ENCODE assay signal across 12 mouse cellular contexts in the genomic region with DNA sequence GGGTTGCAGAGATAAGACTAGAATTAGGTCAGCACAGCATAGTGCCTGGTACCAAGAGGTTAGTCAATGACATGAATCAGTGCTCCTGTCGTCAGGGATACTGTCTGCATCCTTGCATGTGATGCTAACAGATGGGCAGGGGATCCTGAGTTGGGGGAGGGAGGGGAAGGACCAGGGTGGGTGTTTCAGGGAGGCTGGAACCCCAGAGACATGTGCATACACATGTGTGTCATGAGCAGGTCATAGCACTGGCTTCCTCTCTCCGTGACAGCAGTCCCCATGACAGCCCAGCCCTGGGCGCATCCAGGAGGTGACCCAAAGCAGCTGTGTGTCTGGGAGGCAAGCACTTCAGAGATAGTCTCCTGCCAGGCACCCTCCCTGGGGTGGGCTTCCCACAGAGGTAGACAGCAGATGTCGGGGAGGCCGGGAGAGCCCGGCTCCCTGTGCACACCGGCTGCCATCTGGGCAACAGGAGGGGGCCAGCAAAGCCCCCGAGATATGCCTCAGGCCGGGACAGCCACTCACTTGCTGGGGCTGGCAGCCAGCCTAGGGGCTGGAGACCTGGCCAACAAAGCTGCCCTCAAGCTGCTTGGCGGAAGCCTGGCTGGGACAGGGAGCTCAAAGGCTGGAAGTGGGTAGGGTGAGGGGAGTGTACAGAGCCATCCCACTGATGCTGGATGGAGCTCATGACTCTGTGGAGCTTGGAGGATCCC.
DNase-seq lines count a peak whose midpoint lies in the region; ATAC-seq lines count a peak whose summit lies in the region.
"Had no signal": no experiment of that assay in that cellular context is flagged by ENCODE, and none has a peak within 500 bp of the region (broad histone marks: within the 10 kb centered on the region; RNA-seq: fewer than 3 reads in every experiment).

No protein-coding gene starts in this region.

- peaks cover 46% of the 10 kb centered on the region for H3K4me1 ChIP-seq in embryonic facial prominence, embryonic 12.5 days
- H3K4me1 ChIP-seq in midbrain, embryonic 10.5 days: peaks cover 85% of the 10 kb centered on the region

- peak; percentile 52 to 67 for DNase-seq in right cerebral cortex, postnatal 10 days (ENCODE audit: low spot score in 2 of 2)
- DNase-seq in right cerebral cortex, postnatal 4 days: no peak
- DNase-seq in midbrain, embryonic 10.5 days (ENCODE audit: low spot score): no peak
- DNase-seq in kidney, adult 11 months: no peak
- DNase-seq in right cerebral cortex, postnatal 25 days: no peak
- DNase-seq: spleen, adult 18-20 months; thymus, adult 2 months had no signal

- no peak overlapping the region for H3K27ac ChIP-seq in embryonic facial prominence, embryonic 12.5 days
- H3K27ac ChIP-seq in midbrain, embryonic 10.5 days (replicated peaks): peak overlapping the region; percentile 49
- H3K27ac ChIP-seq: liver, embryonic 14.5 days had no signal

- no peak overlapping the region for H3K4me2 ChIP-seq in embryonic facial prominence, embryonic 12.5 days (replicated peaks)

- no peaks in the 10 kb centered on the region for H3K27me3 ChIP-seq in embryonic facial prominence, embryonic 12.5 days
- H3K27me3 ChIP-seq in midbrain, embryonic 10.5 days (ENCODE audit: low read depth, poor library complexity, severe bottlenecking): no peaks in the 10 kb centered on the region

- no peak overlapping the region for H3K4me3 ChIP-seq in embryonic facial prominence, embryonic 12.5 days
- no peak overlapping the region for H3K4me3 ChIP-seq in midbrain, embryonic 10.5 days
- H3K4me3 ChIP-seq: erythroblast, embryonic 14.5 days; myocyte had no signal

- WGBS in embryonic facial prominence, embryonic 12.5 days: 80% methylated on average over 10 of the region's 10 CpGs
- 71% methylated on average over 10 of the region's 10 CpGs for WGBS in midbrain, embryonic 10.5 days

- no peaks in the 10 kb centered on the region for H3K9me3 ChIP-seq in embryonic facial prominence, embryonic 12.5 days
- no peaks in the 10 kb centered on the region for H3K9me3 ChIP-seq in midbrain, embryonic 10.5 days (replicated peaks)

- 0 out of 2 replicates have a peak overlapping the region, but pooled peaks have one; percentile 16 for H3K9ac ChIP-seq in embryonic facial prominence, embryonic 12.5 days
- H3K9ac ChIP-seq: liver, embryonic 14.5 days had no signal

- peaks cover 15% of the 10 kb centered on the region; the same call in 1 of the 2 replicates for H3K36me3 ChIP-seq in embryonic facial prominence, embryonic 12.5 days
- peaks cover 49% of the 10 kb centered on the region for H3K36me3 ChIP-seq in midbrain, embryonic 10.5 days

- no peak for ATAC-seq in embryonic facial prominence, embryonic 12.5 days (ENCODE audit: insufficient number of reproducible peaks, insufficient read depth, low FRiP score, low TSS enrichment)
- ATAC-seq in erythroid progenitor cell, adult 5-6 weeks (replicated peaks; ENCODE audit: low FRiP score, poor library complexity, severe bottlenecking): no peak

Comparison
In these comparisons a context has a peak if more than half of its experiments do, and no peak if none do; other contexts are left out.
1. DNase-seq: peak in right cerebral cortex, postnatal 10 days (2 of 2); none in right cerebral cortex, postnatal 4 days (single experiment), midbrain, embryonic 10.5 days (single experiment), kidney, adult 11 months (single experiment) and right cerebral cortex, postnatal 25 days (single experiment).